Mouse (Mus musculus): ENCODE data around the gene Frzb. TPM values are rescaled to one million over a fixed set of nuclear protein-coding genes. Genes with fewer than 3 reads are reported as not detected.

Gene Frzb
- polyA plus RNA-seq, 1 experiment from 2014 or later = 51.3 TPM

DNA sequence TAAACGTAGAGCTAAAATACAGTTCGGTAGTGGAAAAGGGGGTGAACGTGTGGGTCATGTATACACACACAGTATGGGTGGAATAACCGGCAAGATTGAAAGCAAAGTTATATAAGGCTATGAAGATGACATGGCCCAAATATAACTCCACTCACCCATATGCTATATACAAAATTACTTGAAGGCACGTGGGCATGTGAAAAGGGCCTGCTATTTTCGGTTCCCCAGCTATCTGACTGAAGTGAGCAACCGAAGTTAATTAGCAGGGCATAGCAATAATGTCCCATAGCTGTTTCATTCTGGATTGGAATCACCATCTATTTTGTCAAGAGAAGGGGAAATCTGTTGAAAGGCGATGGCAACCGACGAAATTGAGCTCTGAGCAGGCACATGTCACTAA is 1.9 kb downstream of the Frzb start:
- Histone ChIP-seq H3K36me3 (no peaks in the 10 kb centered on the region), H3K9ac (peak overlapping the region; percentile 74), H3K4me2 (replicated peaks) (peak overlapping the region; percentile 94), H3K27ac (peak overlapping the region; percentile 89; the same call in 1 of the 2 replicates), H3K4me1 (no peaks in the 10 kb centered on the region), H3K9me3 (peaks cover 4% of the 10 kb centered on the region; the same call in 1 of the 2 replicates), H3K27me3 (no peaks in the 10 kb centered on the region), H3K4me3 (peak overlapping the region; percentile 65)
- ATAC-seq (ENCODE audit: insufficient number of reproducible peaks, insufficient read depth, low FRiP score, low TSS enrichment) = no peak
- WGBS = 31% methylated on average over 10 of the region's 10 CpGs

DNA sequence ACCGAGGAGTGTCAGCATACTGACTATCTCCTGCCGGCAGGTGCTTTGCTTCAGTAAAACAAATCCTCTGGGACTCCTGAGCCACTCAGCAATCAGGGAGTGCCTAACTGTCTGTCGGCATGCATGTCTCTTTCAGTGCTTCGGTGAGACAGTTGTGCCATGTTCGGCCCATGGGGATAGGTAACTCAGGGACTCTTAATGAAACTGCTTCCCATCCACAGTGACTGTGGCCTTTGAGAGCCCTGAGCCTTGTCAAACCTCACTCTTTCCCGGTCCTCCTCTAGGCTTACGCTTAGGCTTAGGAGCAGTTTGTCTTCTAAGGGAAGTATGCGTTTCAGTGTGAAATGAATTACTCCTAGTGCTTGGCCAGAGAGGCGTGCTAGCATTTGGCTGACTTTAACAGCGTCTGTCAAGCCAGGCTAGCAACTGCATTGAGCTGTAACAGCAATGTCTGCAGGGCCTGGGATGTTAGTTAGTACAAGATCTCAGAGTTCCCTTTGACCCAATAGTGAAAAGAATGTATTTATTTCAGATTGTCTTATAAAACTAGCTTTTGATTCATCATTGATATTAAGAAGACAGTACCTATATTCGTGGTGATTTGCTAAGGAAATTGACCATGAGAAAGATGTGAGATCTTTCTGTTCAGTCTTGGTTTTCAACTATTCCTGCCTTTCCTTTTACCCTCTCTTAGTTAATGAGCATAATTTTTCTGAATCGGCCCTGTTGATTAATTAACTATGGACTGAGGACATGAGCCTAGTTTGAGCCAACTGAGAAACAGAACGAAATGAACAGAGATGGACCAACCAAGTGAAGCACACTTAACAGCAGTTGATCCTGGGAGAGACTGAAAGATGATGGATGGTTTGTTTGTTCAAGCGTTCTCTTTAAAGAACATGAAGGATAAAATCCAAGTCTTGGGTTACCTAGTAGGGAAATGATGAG is 2.7 kb downstream of the Frzb start:
- Histone ChIP-seq H3K4me1 (no peaks in the 10 kb centered on the region), H3K9me3 (peaks cover 4% of the 10 kb centered on the region; the same call in 1 of the 2 replicates), H3K9ac (peak overlapping the region; percentile 74), H3K27me3 (no peaks in the 10 kb centered on the region), H3K4me2 (replicated peaks) (peak overlapping the region; percentile 94), H3K27ac (peak overlapping the region; percentile 41; the same call in 1 of the 2 replicates), H3K36me3 (no peaks in the 10 kb centered on the region), H3K4me3 (peak overlapping the region; percentile 65)
- WGBS = 55% methylated on average over 14 of the region's 14 CpGs
- ATAC-seq (ENCODE audit: insufficient number of reproducible peaks, insufficient read depth, low FRiP score, low TSS enrichment) = no peak

GRCm38 (mm10) chr2:80443962-80444361 is 3.5 kb downstream of the Frzb start:
- no peak overlapping the region for H3K9ac ChIP-seq
- no peaks in the 10 kb centered on the region for H3K27me3 ChIP-seq
- peak overlapping the region; percentile 94 for H3K4me2 ChIP-seq (replicated peaks)
- 90% methylated on average over 2 of the region's 2 CpGs for WGBS
- no peak overlapping the region for H3K27ac ChIP-seq
- no peaks in the 10 kb centered on the region for H3K36me3 ChIP-seq
- peak overlapping the region; percentile 65 for H3K4me3 ChIP-seq
- peaks cover 4% of the 10 kb centered on the region; the same call in 1 of the 2 replicates for H3K9me3 ChIP-seq
- ATAC-seq (ENCODE audit: insufficient number of reproducible peaks, insufficient read depth, low FRiP score, low TSS enrichment) = no peak
- H3K4me1 ChIP-seq = no peaks in the 10 kb centered on the region

DNA sequence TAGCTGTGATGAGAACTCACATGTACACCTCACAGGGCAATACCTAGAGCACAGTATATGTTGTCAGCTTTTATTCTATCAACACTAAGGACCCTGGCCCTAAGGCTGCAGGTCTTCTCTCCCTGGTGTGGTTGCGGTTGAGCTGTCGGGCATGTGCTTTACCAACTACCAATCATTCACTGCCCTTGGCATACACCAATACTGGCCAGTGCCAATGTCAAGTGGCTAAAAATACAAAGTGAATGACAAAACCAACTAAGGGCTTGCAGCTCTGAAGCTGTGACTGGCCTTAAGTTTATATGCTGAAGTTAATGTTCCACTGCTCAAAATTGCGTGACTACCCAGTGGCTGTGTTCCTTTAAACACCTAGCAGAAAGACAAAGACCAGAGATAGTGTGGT is 6.0 kb downstream of the Frzb start:
- no peak overlapping the region for H3K27ac ChIP-seq
- H3K27me3 ChIP-seq = no peaks in the 10 kb centered on the region
- no peak overlapping the region for H3K4me3 ChIP-seq
- ATAC-seq (ENCODE audit: insufficient number of reproducible peaks, insufficient read depth, low FRiP score, low TSS enrichment) = no peak
- H3K4me1 ChIP-seq = no peaks in the 10 kb centered on the region
- no peaks in the 10 kb centered on the region for H3K36me3 ChIP-seq
- no peak overlapping the region for H3K9ac ChIP-seq
- WGBS = 99% methylated on average over 3 of the region's 3 CpGs
- H3K9me3 ChIP-seq = peaks cover 4% of the 10 kb centered on the region; the same call in 1 of the 2 replicates
- no peak overlapping the region for H3K4me2 ChIP-seq (replicated peaks)

DNA sequence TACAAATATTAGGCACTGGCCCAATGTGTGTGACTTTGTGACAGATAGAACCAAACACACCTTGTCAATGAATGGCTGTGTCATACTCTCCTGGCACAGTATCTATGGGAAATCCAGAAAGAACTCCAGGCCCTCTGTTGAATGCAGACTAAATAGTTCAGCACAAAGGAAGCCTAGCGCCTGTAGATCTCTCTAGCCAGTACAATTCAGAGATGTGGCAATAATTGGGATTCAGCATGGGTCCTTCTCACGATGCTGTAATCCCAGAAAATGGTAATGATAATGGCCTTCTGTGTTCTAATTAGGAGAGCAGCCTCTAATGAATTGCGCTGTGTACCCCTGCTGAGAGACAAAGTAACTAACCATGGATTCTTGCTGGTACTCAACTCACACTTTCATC is 8.6 kb downstream of the Frzb start:
- Histone ChIP-seq H3K4me3 (no peak overlapping the region), H3K9me3 (peaks cover under 1% of the 10 kb centered on the region; the same call in 1 of the 2 replicates), H3K27ac (no peak overlapping the region), H3K27me3 (no peaks in the 10 kb centered on the region), H3K36me3 (no peaks in the 10 kb centered on the region), H3K4me1 (no peaks in the 10 kb centered on the region), H3K4me2 (replicated peaks) (no peak overlapping the region), H3K9ac (no peak overlapping the region)
- 71% methylated on average over 3 of the region's 3 CpGs for WGBS
- ATAC-seq (ENCODE audit: insufficient number of reproducible peaks, insufficient read depth, low FRiP score, low TSS enrichment) = no peak

DNA sequence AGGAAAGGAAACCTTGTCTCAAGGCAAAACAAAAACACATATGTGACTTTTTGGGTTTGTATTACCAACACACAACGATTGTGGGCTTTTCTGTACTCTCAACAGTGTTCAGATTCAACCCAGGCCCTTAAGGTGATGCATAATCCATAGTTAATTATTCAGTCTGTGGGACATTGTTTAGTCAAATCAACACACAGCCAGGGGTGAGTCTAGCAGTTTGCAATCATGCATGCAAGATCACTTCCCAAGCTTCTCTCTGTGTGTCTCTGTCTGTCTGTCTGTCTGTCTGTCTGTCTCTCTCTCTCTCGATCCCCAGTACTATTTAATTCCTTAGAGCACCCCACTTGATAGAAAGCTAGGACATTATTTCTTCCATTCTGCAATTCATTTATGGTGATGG is 10.0 kb downstream of the Frzb start:
- ATAC-seq (ENCODE audit: insufficient number of reproducible peaks, insufficient read depth, low FRiP score, low TSS enrichment) = no peak

GRCm38 (mm10) chr2:80434783-80435572 is 12.4 kb downstream of the Frzb start:
- Histone ChIP-seq H3K27me3 (no peaks in the 10 kb centered on the region), H3K27ac (no peak overlapping the region), H3K4me2 (replicated peaks) (no peak overlapping the region), H3K4me3 (no peak overlapping the region), H3K36me3 (no peaks in the 10 kb centered on the region), H3K4me1 (no peaks in the 10 kb centered on the region), H3K9ac (no peak overlapping the region), H3K9me3 (no peaks in the 10 kb centered on the region)
- WGBS = 52% methylated on average over 11 of the region's 11 CpGs
- no peak for ATAC-seq (ENCODE audit: insufficient number of reproducible peaks, insufficient read depth, low FRiP score, low TSS enrichment)

More for the DNA sequence above, 10.0 kb downstream of the Frzb start:
- Histone ChIP-seq H3K36me3 (no peaks in the 10 kb centered on the region), H3K9me3 (no peaks in the 10 kb centered on the region), H3K27ac (no peak overlapping the region), H3K4me3 (no peak overlapping the region), H3K27me3 (no peaks in the 10 kb centered on the region), H3K9ac (no peak overlapping the region), H3K4me1 (no peaks in the 10 kb centered on the region), H3K4me2 (replicated peaks) (no peak overlapping the region)
- 67% methylated on average over 2 of the region's 2 CpGs for WGBS

DNA sequence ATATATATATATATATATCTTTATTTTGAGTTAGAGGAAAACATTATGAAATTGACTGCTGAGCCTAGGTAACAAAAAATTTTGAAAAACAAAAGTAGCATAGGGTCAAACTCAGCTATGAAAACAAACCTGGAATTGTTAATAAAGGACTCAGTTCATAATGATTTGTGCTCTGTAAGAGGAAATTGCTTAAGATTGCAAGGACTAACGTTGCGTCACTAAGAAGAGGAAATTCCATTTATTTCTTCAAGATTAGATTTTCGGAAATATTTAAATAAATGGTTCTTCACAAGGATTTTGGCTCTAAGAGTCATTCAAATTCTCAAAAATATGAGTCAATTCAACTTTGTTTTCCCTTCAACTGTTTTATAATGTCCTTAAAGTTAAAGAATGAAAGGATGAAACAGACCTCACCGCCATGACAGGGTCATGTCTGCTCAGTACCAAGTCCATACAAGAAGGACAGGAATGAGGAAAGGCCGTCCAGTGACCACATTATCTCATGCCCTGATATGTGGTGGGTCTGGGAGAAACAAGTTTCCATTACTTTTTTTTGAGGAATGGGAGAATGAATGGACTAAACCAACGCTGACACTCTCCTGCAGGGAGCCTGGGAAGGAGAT is 14.1 kb downstream of the Frzb start:
- Histone ChIP-seq H3K4me3 (no peak overlapping the region), H3K4me1 (no peaks in the 10 kb centered on the region), H3K27me3 (no peaks in the 10 kb centered on the region), H3K9ac (no peak overlapping the region), H3K36me3 (no peaks in the 10 kb centered on the region), H3K9me3 (no peaks in the 10 kb centered on the region), H3K4me2 (replicated peaks) (no peak overlapping the region), H3K27ac (no peak overlapping the region)
- ATAC-seq (ENCODE audit: insufficient number of reproducible peaks, insufficient read depth, low FRiP score, low TSS enrichment) = no peak
- WGBS = 81% methylated on average over 6 of the region's 6 CpGs

DNA sequence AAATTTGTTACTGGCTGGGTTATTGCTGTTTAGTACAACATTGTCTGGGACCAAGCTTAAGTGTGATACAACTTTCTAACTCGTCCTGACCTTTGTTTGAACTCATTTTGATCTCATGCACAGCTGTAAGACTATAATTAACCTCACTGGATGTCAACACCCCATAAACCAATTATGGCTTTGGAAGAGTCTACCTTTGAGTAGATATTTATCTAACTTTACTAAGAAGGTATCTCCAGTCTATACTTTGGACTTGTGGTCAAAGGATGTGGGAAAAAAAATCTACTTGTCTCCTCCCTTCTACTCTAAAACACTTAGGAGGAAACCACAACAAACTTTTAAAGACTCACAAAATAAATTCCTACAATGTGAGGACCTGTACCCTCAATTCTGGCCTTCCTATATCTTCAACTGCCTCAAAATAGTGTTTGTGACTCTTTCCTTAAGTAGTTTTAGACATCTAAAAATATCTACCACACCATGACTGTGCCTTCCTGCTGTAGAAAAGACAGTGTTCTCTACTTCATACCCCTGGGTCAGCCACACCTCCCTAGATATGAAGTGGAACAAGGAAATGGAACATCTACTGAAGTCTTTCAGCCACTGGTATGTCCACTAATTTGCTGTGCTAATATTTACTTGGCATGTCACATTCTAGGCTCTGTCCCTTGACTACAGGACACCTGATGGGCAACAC is 16.9 kb downstream of the Frzb start:
- 37% methylated on average over 1 of the region's 1 CpGs for WGBS

DNA sequence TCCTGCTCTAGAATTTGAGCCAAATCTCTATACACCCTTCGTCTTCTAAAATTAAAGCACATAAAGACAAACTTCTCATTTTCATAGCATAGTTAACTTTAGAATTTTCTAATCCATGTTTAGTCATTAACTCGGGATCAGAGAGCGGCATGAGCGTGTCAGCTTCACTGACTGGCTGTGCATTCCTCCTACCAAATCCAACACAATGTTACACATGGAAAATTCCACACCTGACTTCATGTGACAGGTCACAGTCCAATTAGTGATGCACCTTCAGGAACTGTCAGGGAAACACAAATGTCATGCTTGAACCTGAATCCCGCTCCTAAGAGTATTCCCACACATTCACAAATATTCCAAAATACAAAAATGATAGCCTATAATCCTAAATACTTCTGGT is 24.3 kb downstream of the Frzb start:
- 94% methylated on average over 5 of the region's 5 CpGs for WGBS
- no peak overlapping the region for H3K4me3 ChIP-seq
- ATAC-seq (ENCODE audit: insufficient number of reproducible peaks, insufficient read depth, low FRiP score, low TSS enrichment) = no peak
- H3K4me2 ChIP-seq (replicated peaks) = no peak overlapping the region
- no peak overlapping the region for H3K27ac ChIP-seq
- no peaks in the 10 kb centered on the region for H3K36me3 ChIP-seq
- H3K9me3 ChIP-seq = no peaks in the 10 kb centered on the region
- no peaks in the 10 kb centered on the region for H3K4me1 ChIP-seq
- H3K27me3 ChIP-seq = no peaks in the 10 kb centered on the region
- H3K9ac ChIP-seq = no peak overlapping the region

More for the DNA sequence above, 16.9 kb downstream of the Frzb start:
- Histone ChIP-seq H3K36me3 (no peaks in the 10 kb centered on the region), H3K9me3 (no peaks in the 10 kb centered on the region), H3K4me3 (no peak overlapping the region), H3K4me1 (no peaks in the 10 kb centered on the region), H3K27ac (no peak overlapping the region), H3K27me3 (no peaks in the 10 kb centered on the region), H3K4me2 (replicated peaks) (no peak overlapping the region), H3K9ac (no peak overlapping the region)
- ATAC-seq (ENCODE audit: insufficient number of reproducible peaks, insufficient read depth, low FRiP score, low TSS enrichment) = no peak

- Histone ChIP-seq H3K9ac (no peak overlapping the region), H3K4me2 (replicated peaks) (no peak overlapping the region), H3K4me1 (no peaks in the 10 kb centered on the region), H3K36me3 (no peaks in the 10 kb centered on the region), H3K9me3 (no peaks in the 10 kb centered on the region), H3K27ac (no peak overlapping the region), H3K27me3 (no peaks in the 10 kb centered on the region), H3K4me3 (no peak overlapping the region)
- no peak for ATAC-seq (ENCODE audit: insufficient number of reproducible peaks, insufficient read depth, low FRiP score, low TSS enrichment)
- WGBS = 72% methylated on average over 1 of the region's 1 CpGs
Observed at GRCm38 (mm10) chr2:80421990-80422389, 25.4 kb downstream of the Frzb start.

Data from embryonic facial prominence, embryonic 12.5 days (tissue).